Mouse (Mus musculus): Measurements from ENCODE around the gene Arsa.

The Arsa gene

DNA sequence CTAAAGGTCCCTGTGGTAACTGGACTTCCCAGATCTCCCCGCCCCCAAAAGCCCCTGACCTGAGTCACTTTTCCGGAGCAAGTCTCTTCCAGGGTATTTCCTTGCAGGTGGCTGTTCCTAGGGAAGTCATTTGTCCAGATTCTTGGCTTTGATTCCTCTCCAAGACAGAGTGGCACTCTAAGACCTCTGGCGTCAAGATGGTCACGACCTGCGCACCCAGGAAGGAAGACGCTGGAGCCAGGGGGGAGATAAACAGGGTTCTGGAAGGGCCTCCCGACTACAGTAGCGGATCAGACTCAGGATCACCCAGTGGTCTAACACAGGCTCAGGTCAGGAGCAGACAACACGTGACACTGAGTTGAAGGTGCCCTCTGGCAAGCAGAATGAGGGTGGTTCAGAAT lies at the start of gene Arsa:
Gene Arsa, minus strand, starts transcription at position 335 of the 401 bp plus-strand sequence.
- DNase-seq (ENCODE audit: low spot score in 2 of 2) = peak in 1 of 2 experiments; percentile 22

DNA sequence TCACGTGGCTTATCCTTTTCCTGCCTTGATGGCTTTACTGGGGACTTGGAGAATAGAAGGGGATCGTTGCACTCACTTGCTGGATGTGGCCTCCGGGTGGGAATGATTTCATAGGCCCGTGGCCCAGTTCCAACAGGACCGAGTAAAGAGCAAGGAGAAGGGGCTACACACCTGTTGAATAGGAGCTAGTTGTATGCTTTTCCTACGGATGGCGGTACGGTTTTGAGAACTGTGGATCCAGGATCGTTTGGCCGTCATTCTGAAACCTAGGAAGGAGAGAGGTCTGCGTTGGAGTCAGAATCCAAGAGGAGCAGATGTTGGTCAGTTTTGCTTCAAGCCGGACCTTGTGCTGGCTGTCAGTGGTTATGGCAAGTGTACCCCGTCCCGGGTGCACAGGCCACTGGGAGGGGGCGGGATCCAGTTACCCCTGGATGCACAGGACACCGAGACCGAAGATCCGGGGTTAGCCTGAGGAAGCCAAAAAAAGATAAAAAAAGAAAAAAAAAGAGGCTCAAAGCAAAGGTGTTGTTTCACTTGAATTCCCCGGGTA lies 49.6 kb upstream of the Arsa start:
- DNase-seq (ENCODE audit: low spot score in 2 of 2) = no peak

DNA sequence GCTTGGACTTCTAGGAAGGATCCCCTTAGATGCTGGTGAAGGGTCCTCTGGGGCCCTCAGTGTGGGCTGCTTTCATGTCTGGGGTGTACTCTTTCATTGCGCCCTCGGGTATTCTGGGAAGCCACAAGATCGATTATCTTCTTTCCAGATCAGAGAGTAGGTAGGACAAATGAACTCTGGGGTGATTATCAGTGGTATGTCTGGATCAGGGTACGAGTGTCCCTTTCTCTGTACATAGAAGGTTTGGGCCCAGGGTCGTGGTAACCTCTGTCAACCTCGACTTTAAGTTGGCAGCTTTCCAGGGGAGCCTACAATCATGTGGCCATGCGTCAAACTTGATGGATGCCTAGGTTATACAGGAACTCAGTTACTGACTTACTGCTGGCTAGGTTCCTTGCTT lies 48.7 kb upstream of the Arsa start:
- DNase-seq (ENCODE audit: low spot score in 2 of 2) = no peak

DNA sequence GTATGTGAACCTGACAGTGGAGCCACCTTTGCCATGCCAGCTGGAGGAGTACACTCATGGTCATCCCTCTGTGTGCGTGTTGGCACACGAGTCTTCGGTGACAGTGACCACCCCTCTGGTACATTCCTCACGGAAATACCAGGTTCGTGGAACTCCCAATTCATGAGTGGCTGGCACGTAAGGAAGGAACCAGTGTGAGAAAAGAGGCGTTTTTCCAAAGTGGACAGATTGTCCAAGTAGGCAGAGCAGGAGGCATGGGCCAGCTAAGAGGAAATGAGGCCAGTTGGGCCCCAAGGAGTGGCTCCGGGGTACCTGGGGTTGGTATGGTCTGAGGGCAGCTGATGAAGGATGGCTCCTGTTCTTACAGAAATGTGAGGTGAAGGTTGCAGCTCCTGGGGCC lies 48.2 kb upstream of the Arsa start:
- DNase-seq (ENCODE audit: low spot score in 2 of 2) = no peak

DNA sequence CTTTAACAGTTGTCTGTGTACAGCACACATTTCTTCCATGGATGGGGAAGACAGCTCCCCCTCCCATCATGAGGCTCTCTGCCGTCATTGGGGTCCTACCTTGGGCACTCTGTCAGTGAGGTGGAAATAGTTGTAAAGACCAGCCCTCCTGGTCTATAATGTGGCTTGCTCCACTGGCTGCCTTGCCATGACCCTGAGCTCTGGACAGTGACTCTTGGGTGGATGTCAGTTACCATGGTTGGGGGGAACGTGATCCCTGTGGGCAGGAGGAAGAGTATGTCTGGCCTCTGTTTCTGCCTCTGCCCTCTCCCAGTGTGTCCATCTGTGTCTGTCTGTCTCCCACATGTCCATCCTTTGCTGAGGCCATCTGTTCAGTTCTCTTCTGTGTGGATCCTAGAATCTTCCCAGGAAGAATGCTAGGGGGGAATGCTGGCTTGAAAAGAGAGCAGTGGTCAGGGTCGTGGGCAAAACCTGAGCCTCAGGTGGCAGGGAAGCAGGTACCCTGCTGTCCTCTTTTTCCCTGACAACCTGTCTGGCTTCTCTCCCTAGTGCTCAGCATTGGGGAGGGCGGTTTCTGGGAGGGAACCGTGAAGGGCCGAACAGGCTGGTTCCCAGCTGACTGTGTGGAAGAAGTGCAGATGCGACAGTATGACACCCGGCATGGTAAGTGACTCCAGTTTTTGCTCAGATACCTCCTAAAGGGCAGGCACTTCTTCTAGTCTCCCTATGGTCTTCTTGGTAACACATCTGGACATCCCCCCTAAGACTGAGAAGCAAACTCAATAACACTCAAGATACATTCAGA lies 47.6 kb upstream of the Arsa start:
- no peak for DNase-seq (ENCODE audit: low spot score in 2 of 2)

DNA sequence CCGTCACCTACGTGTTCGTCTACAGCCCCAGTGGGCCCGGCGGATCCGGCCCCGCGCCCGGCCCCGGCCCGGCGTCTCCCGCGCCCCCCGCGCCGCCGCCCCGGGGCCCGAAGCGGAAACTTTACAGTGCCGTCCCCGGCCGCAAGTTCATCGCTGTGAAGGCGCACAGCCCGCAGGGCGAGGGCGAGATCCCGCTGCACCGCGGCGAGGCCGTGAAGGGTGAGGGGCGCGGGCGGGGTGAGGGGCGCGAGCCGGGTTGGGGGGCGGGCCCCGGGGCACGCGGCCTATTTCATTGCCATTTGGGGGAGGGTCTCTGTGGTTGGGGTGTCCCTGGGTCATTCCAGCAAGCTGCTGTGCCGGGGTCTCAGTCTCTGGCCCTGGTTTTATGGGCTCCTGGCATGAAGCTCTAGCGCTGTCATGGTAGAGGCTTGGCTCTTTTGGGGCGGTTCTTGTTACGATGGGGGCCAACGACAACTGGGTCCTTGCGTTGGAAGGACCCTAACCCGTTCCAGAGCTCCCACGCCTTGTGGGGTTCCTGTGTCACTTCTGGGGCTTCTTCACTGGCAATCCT lies 46.9 kb upstream of the Arsa start:
- DNase-seq (ENCODE audit: low spot score in 2 of 2) = no peak

DNA sequence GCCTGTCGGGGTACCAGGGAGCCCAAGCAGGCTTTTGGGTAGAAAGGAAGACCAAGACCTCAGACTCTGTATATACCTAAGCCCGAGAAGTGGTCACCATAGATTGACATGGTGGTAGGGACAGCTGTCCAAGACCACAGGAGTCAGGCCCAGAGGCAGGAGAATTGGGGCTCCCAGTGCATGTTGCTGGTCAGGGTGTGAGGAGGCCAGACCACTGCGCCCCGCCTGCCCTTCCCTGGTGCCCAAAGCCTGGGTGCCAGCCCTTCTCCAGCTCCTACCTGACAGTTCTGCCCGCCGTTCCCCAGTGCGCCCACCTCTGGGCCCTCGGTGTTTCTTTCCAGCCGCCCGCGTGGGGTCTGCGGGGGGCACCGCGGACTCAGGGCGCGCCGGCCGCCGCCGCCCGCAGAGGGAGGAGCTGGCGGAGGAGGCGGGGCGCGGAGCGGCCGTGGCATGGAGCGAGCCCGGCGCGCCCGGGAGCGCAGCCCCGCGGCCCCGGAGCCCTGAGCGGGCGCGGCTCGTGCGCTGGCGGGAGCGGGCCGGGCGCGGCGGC lies 46.1 kb upstream of the Arsa start:
- no peak for DNase-seq (ENCODE audit: low spot score in 2 of 2)

DNA sequence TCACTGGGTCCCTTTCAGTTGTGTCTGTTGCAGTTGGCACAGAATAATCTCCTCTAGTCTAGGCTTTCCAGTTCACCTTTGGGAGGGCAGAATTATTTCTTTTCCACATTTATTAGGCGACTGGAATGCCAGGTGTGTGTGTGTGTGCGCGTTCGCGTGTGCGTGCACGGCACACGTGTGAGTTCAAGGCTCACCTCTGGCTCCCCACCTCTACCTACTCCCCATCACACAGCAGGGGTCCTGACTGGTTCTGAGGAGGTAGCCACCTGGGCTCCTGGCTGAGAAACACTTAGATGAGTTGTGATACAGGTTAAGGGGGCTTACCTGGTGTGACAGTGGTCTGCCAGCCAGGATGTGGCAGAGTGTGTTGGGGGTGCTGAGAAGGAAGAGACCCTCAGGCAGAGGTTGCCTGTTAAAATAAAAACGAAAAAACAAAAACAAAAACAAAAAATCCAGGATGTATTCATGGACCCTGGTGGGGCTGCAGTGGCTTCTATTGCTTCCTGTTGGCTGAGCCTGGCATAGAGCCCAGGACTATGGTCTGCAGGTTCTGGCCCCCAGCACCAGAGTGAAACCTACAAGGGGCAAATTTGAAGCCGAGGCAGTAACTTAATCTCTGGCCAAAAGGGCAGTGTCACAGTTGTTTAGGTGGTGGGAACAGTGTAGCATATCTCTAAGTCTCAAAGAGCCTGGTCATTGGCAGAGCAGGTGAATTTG lies 45.5 kb upstream of the Arsa start:
- DNase-seq (ENCODE audit: low spot score in 2 of 2) = no peak

DNA sequence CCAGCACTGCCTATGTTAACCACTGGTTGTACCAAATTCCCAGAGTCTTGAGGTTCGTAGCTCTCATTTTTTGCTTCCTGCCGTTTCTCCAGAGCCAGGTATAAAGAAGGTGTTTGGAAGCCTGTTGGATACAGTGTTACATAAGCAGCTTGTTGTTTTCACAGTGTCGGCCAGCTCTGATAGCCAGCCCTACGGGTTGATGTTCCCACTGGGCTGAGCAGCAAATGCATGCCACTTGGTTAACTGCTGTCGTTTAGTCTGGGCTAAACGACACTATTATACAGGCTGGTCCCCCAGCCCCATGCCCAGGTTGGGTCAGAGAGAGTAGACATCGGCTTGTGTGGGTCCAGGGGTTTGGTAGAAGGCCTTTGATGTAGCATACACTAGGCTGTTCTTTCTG lies 44.7 kb upstream of the Arsa start:
- DNase-seq (ENCODE audit: low spot score in 2 of 2) = no peak

DNA sequence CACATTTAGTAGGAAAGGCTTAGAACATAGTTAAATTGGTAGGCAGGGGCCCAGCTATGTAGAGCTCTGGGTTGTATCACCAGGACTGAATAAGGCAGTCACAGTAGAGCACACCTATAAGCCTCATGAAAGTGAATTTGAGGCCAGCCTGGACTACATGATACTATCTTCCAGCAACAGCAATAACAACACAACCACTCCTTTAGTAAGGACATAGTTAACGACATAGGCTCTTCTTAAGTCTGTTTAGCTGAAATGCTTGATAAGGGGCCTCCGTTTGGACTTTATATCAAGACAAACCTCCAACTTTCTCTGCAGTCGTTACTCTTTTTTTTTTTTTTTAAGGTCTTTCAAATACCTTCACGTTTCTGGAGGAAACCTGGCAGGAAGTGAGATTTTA lies 35.5 kb upstream of the Arsa start:
- no peak for DNase-seq (ENCODE audit: low spot score in 2 of 2)

DNA sequence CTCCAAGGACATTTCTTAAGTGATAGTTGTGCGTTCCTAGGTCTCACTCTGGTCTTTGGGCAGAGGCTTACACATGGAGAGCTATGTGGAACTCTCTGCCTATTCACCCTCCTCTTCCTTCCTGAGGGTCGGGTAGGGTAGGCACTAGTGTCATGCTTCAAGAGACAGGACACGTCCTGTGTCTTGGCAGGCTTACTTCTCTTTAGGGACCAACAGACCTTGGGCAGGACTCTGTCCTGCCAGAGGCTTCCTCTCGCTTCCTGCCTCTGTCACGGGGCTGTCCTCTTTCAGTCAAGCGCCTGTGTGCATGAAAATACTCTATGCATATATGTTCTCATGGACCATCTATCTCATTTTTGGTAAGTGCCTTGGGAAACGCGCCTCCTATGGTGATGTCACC lies 30.5 kb upstream of the Arsa start:
- DNase-seq (ENCODE audit: low spot score in 2 of 2) = no peak

DNA sequence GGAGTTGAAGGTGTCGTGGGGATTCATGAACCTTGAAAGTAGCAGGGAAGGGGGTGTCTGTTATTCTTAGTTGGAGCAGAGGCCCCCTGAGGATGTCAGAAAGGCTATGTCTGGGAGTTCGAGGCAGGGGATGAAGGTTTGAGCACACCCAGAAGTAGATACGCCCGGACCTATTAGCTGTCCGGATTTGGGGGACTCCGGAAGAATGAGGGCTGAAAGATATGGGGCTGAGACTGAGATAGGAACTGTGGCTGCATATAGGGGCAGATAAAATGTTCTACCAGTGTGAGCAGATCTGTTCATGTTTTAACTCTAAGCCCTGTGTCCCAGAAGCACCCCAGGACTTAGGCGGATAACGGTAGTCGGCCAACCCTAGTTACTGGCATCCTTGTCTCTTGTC lies 27.6 kb upstream of the Arsa start:
- DNase-seq (ENCODE audit: low spot score in 2 of 2) = no peak

DNA sequence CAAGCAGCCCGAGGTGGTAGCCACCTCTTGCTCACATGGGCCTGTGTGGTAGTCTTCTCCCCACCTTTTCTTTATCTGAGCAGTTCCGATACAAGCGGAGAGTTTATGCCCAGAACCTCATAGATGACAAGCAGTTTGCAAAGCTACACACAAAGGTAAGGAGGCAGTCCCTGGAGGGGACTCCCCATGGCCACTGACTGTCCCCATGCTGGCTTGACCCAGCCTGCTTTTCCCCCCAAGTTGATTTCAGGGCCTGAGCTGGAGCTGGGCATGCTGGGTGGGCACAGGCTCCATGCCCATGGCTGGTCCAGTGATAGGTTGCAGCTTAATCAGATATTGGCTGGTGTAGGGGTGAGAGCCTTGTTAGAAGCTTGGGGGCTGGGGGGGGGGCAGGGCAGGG lies 24.1 kb upstream of the Arsa start:
- DNase-seq (ENCODE audit: low spot score in 2 of 2) = no peak

DNA sequence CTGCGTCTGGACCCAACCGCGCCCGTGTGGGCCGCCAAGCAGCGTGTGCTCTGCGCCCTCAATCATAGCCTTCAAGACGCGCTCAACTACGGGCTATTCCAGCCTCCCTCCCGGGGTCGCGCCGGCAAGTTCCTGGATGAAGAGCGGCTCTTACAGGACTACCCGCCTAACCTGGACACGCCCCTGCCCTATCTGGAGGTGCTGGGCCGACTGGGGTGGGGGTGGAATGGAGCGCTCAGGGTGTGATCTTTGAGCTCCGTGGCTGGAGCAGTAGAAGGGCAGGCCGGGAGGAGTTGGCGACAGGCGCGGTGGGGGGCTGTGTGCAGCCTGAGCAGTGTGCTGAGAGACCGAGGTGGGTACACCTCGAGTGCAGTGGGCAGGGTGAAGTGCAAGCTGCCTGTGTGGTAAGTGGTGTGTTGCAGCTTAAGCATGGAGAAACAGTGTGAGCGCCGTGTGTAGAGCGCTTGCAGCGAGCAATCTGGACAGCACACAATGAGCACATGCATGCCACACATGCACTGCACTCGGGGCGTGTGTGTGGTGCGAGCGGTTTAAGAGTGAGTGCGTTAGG lies 23.1 kb upstream of the Arsa start:
- DNase-seq (ENCODE audit: low spot score in 2 of 2) = peak; percentile 51 to 67

DNA sequence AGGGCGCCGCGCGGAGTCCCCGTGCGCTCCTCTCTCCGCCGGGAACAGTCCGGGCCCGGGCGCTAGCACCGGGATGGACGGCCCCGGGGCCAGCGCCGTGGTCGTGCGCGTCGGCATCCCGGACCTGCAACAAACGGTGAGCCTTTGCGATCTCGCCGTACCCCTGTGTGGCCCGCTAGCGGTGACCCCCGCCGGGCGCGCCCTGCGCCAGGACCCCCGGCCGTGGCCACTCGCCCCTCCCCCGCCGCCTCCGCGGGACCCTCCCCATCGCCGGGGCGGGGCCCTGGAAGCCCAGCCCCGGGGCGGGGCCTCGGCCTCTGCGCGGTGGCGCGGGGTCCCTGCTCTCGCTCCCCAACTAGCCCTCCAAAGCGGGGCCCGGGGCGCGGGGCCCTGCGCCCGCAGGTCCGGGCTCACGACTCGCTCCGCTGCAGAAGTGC lies 22.6 kb upstream of the Arsa start:
- DNase-seq (ENCODE audit: low spot score in 2 of 2) = peak; percentile 83

DNA sequence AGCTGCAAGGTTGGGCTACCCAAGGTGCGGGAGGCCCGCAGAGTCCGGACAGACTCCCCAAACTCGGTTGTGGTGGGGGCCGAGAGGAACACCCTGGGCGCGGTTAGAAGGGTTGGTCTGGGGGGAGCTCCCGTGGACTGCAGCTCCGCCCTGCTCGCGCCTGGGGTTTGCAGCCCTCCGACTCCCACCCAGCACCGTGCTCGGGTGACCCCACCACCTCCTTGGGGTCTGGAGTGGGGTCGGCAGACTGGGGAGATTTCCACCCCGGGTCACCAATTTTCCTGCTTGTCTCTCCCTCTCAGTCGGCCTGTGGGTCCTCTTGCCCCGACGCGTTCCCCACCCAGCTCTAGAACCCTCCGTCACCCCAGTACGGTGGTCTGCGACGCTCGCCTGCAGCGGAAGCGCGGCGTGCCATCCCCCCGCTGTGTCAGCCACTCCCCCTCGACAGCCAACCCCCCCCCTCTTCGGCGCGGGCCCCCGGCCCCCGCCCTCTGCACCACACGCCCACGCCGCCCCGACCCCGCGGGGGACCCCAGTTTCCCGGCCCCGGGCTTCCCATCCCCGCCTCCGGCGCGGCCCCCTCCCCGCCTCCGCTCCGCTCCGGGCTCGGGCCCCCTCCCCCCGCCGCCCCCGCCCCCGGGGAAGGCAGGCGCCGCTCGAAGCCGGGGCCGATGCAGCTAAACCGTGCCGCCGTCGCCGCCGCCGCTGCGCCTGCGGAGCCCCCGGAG lies 21.9 kb upstream of the Arsa start, which contains the start of gene Shank3:
Gene Shank3, plus strand, starts transcription at position 663 of the 728 bp plus-strand sequence.
- DNase-seq (ENCODE audit: low spot score in 2 of 2) = peak; percentile 63 to 69

DNA sequence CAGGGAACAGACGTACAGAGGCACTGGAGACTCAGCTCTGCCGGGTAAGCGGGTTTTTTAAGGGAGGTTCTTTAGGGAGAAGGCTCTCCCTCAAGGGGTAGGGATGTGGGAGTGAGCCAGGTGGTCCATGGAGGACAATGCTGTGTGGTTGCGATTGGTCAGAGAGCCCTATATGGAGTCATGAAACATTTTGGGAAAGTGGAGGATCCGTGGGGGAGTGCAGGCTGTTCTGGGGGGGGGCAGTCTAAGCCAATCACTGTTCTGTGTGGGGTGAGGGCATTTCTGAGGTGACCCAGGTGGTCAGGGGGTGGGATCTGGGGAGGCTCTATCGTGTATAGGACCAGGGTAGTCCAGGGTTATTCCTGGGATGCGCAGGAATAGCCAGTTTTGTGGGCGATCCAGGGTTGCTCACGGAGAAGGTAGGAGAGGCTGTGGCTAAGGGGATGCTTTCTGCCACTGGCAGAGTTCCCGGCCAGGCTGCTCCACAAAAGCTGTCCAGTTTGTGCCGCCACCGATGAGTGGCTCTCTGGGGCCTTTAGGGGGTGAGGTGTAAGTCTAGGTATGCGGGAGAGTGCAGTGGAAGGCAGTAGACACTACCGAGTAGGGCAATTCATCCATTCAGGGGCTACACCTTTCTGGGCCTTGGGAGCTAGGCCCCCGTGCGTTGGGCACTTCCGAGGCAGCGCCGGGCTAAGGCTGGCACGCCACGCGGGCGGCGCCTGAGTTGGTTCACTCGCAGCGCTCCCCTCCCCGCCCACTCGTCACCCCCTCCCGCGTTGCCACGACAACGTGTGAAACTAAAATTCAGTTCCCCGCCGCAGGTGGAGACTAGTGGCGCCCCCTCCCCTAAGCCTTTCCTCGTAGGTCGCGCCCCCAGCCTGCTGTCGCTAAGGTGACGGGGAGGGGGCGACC lies 21.1 kb upstream of the Arsa start:
- peak; percentile 92 to 93 for DNase-seq (ENCODE audit: low spot score in 2 of 2)

DNA sequence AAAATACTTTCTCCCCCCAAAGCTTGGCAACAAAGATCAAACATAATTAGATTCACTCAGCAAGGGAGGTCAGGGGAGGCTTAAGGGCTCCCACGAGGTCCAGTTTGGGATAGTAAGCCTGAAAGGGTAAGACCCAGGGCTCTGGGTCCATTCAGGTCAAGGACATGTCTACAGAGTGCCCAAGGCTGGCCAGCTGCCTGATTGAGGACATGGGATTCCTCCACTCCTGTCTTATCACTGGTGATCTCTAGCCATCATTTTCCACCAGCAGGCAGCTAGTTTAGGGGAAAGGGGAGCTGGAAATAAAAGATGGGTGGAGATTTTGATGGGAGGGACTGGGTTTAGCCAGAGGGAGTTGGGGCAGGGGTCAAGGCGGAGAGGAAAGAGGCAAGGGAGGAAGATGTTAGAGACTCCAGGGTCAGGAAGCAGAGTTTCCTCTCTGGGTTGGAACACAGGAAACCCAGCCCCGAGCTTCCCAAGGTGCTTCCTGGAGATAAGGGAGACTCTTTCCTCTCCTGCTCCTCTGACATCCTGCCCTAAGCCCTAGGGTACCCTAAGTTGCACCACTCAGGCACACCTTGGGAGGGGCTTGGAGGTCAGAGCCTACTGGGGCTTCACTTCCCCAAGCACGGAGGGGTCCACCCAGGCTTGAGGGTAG lies 20.3 kb upstream of the Arsa start:
- DNase-seq (ENCODE audit: low spot score in 2 of 2) = no peak

DNA sequence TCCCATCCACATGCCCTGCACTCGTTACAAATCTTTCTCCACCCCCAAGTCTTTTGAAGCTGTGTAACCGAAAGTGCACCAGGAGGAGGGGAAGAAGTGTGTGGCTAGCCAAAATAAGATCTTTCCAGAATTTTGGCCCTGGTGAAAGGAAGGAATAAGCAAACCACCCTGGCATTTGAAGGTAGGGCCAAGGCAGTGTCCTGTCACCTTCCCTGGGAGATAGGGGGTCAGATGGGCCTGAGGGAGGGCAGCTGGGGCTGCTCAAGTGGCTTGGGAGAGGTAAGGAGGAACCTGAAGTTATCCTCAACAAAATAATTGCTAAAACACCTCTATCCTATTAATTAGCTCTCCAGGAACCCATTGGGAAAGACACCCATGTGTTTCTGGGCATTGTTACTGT lies 19.6 kb upstream of the Arsa start:
- DNase-seq (ENCODE audit: low spot score in 2 of 2) = no peak

DNA sequence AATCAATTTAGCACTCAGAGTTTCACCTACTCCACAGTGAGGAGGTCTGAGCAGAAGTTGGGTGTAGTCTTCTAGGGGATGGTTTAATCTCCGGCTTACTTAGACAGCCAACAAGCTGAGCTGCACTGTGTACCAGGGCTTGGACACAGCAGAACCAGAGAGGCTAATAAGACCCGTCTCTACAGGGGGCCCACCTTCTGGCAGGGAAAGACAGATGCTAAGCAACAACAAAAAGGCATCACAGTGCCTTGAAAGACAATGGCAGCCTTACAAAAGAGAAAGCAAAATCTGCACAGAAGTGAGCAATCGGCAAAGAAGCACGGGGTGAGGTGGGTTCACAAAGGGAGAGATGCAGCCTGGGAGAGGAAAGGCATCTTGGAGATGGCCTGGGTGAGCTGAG lies 18.9 kb upstream of the Arsa start:
- no peak for DNase-seq (ENCODE audit: low spot score in 2 of 2)

Measured in right cerebral cortex, postnatal 10 days (tissue).